Mouse (Mus musculus): ENCODE measurements at regions not wholly inside any gene's neighbourhood (a gene's known extent, or its start where the extent isn't known, plus 50 kb on each side); places are given as distances from the start of the nearest gene placed in this dataset.

DNA sequence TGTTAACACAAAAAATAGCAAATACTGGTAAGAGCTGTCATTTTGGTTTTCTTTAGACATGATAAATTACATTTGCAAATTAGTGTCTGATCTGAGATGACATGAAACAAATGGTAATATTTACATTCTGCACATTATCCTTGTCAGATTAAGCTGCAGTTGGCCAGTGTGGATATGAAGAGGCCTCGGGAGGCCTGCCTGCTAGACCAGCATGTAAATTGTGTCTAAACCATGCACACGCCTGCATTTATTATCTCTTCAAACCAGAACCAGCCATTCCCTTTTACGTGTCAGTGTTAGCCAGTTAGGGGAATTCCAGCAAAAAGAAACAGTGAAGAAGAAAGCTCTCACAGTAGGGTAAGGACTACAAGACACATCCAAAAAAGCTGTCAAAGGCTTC lies 104.6 kb downstream of the Tbx18 start:
- no peaks in the 10 kb centered on the region for H3K36me3 ChIP-seq (ENCODE audit: control insufficient read depth in 1 of 2, insufficient read depth in 2 of 2, low read length in 2 of 2)
- DNase-seq (ENCODE audit: low read depth, low spot score): no peak

DNA sequence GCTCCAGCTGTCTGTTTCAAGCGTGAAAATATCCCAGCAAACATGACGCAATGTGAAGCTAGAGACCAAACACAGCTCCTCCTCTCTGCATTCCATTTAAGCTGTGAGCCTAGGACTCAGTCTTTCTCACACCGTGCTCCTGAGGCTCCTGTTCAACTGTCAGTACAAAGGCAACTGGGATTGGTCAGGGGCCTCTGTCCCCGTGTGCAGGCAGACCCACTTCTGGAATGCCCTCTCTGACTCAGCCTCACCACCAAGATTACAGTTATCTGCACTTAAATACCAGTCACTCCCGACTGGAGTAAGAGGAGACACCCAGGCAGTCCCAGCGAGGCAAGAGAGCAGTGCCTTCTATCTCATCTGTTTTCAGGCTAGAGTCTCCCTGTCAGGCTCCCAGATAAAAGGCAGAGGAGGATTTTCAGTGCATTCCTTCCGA lies 112.8 kb downstream of the Tbx18 start:
- Histone ChIP-seq H3K27ac (ENCODE audit: control insufficient read depth, low read depth, low read length) (no peak overlapping the region), H3K4me1 (ENCODE audit: control insufficient read depth in 1 of 2, insufficient read depth in 2 of 2, low read length in 2 of 2) (no peaks in the 10 kb centered on the region), H3K79me2 (ENCODE audit: control insufficient read depth, insufficient read depth, low read length, poor library complexity) (no peaks in the 10 kb centered on the region), H3K27me3 (ENCODE audit: control insufficient read depth in 1 of 2, insufficient read depth in 2 of 2, low read length in 2 of 2) (no peaks in the 10 kb centered on the region), H3K36me3 (ENCODE audit: control insufficient read depth in 1 of 2, insufficient read depth in 2 of 2, low read length in 2 of 2) (no peaks in the 10 kb centered on the region), H3K9me3 (replicated peaks; ENCODE audit: insufficient read depth, low read length) (no peaks in the 10 kb centered on the region), H3K4me3 (ENCODE audit: control insufficient read depth in 1 of 2, insufficient read depth in 1 of 2, low read depth in 2 of 2, low read length in 2 of 2) (no peak overlapping the region), H3K9ac (ENCODE audit: control insufficient read depth, low read depth, low read length, poor library complexity, severe bottlenecking) (no peak overlapping the region)
- no peak for TF ChIP-seq ZMIZ1 (IDR thresholded peaks at IDR 0.05; ENCODE audit: low read depth, low read length)
- TF ChIP-seq NRF1 (IDR thresholded peaks at IDR 0.05; ENCODE audit: insufficient read depth, low read depth, low read length, poor library complexity, severe bottlenecking): no peak
- TF ChIP-seq E2F4 (IDR thresholded peaks at IDR 0.05; ENCODE audit: borderline replicate concordance, low read depth, low read length): no peak
- TF ChIP-seq NELFE (IDR thresholded peaks at IDR 0.05; ENCODE audit: low read depth, low read length): no peak
- TF ChIP-seq MXI1 (IDR thresholded peaks at IDR 0.05; ENCODE audit: low read depth, low read length): no peak
- TF ChIP-seq MAZ (IDR thresholded peaks at IDR 0.05; ENCODE audit: low read depth, low read length): no peak
- TF ChIP-seq TBP (IDR thresholded peaks at IDR 0.05; ENCODE audit: low read depth, low read length): no peak
- no peak for TF ChIP-seq RCOR1 (IDR thresholded peaks at IDR 0.05; ENCODE audit: low read depth, low read length)
- TF ChIP-seq EP300 (IDR thresholded peaks at IDR 0.05; ENCODE audit: low read depth in 1 of 2, low read length in 2 of 2): no peak
- TF ChIP-seq JUND (IDR thresholded peaks at IDR 0.05; ENCODE audit: low read depth, low read length): no peak
- no peak for TF ChIP-seq KAT2A (conservative IDR thresholded peaks at IDR 0.05; ENCODE audit: low read depth, low read length)
- TF ChIP-seq CHD2 (IDR thresholded peaks at IDR 0.05; ENCODE audit: low read length): no peak
- TF ChIP-seq UBTF (IDR thresholded peaks at IDR 0.05; ENCODE audit: borderline replicate concordance, insufficient read depth, low read depth, low read length): no peak
- TF ChIP-seq MAFK (IDR thresholded peaks at IDR 0.05; ENCODE audit: borderline replicate concordance, low read depth, low read length): no peak
- no peak for TF ChIP-seq ZKSCAN1 (IDR thresholded peaks at IDR 0.05; ENCODE audit: low read depth, low read length)
- no peak for TF ChIP-seq POLR2A (IDR thresholded peaks at IDR 0.05; ENCODE audit: control insufficient read depth in 1 of 2, insufficient read depth in 1 of 2, low read depth in 1 of 2, low read length in 2 of 2, poor library complexity in 1 of 2)
- TF ChIP-seq SMC3 (IDR thresholded peaks at IDR 0.05; ENCODE audit: low read depth, low read length): no peak
- no peak for TF ChIP-seq MAX (IDR thresholded peaks at IDR 0.05; ENCODE audit: low read length)
- DNase-seq (ENCODE audit: low read depth, low spot score): no peak

More for the DNA sequence above, 104.6 kb downstream of the Tbx18 start:
- H3K27me3 ChIP-seq (ENCODE audit: control insufficient read depth in 1 of 2, insufficient read depth in 2 of 2, low read length in 2 of 2): no peaks in the 10 kb centered on the region
- H3K4me1 ChIP-seq (ENCODE audit: control insufficient read depth in 1 of 2, insufficient read depth in 2 of 2, low read length in 2 of 2): no peaks in the 10 kb centered on the region
- TF ChIP-seq TBP (IDR thresholded peaks at IDR 0.05; ENCODE audit: low read depth, low read length) (no peak), MAZ (IDR thresholded peaks at IDR 0.05; ENCODE audit: low read depth, low read length) (no peak), MAFK (IDR thresholded peaks at IDR 0.05; ENCODE audit: borderline replicate concordance, low read depth, low read length) (no peak), EP300 (IDR thresholded peaks at IDR 0.05; ENCODE audit: low read depth in 1 of 2, low read length in 2 of 2) (no peak), CHD1 (IDR thresholded peaks at IDR 0.05; ENCODE audit: low read depth, low read length) (no peak), SMC3 (IDR thresholded peaks at IDR 0.05; ENCODE audit: low read depth, low read length) (no peak), MAX (IDR thresholded peaks at IDR 0.05; ENCODE audit: low read length) (no peak), E2F4 (IDR thresholded peaks at IDR 0.05; ENCODE audit: borderline replicate concordance, low read depth, low read length) (no peak)
- H3K4me3 ChIP-seq (ENCODE audit: control insufficient read depth in 1 of 2, insufficient read depth in 1 of 2, low read depth in 2 of 2, low read length in 2 of 2): no peak overlapping the region
- H3K27ac ChIP-seq (ENCODE audit: control insufficient read depth, low read depth, low read length): no peak overlapping the region
- H3K9ac ChIP-seq (ENCODE audit: control insufficient read depth, low read depth, low read length, poor library complexity, severe bottlenecking): no peak overlapping the region
- no peaks in the 10 kb centered on the region for H3K9me3 ChIP-seq (replicated peaks; ENCODE audit: insufficient read depth, low read length)
- no peaks in the 10 kb centered on the region for H3K79me2 ChIP-seq (ENCODE audit: control insufficient read depth, insufficient read depth, low read length, poor library complexity)
